Mouse (Mus musculus): ENCODE measurements around the gene Psmc2. TPM values are rescaled to one million over a fixed set of nuclear protein-coding genes. Genes with fewer than 3 reads are reported as not detected.
A peak's percentile ranks its signal among the peaks of the same experiment; 100 is the strongest.

Gene Psmc2
- polyA plus RNA-seq, 1 experiment from 2014 or later, result 178 TPM

GRCm38 (mm10) chr5:21784161-21785052 is 676 bp upstream of the Psmc2 start:
- Histone ChIP-seq H3K36me3 (peaks cover 37% of the 10 kb centered on the region), H3K27me3 (no peaks in the 10 kb centered on the region), H3K4me1 (peaks cover 32% of the 10 kb centered on the region), H3K4me3 (peak overlapping the region; percentile 85), H3K27ac (replicated peaks) (peak overlapping the region; percentile 64), H3K9me3 (no peaks in the 10 kb centered on the region), H3K9ac (replicated peaks) (peak overlapping the region; percentile 78), H3K4me2 (replicated peaks) (peak overlapping the region; percentile 95)
- WGBS, result under 1% methylated on average over 46 of the region's 51 CpGs
- ATAC-seq (replicated peaks), result peak; percentile 86

GRCm38 (mm10) chr5:21785776-21786175 is 693 bp downstream of the Psmc2 start:
- no peaks in the 10 kb centered on the region for H3K27me3 ChIP-seq
- no peak overlapping the region for H3K9ac ChIP-seq (replicated peaks)
- H3K4me3 ChIP-seq, result no peak overlapping the region
- no peaks in the 10 kb centered on the region for H3K9me3 ChIP-seq
- H3K27ac ChIP-seq (replicated peaks), result peak overlapping the region; percentile 85; the same call in 1 of the 2 replicates
- H3K36me3 ChIP-seq, result peaks cover 23% of the 10 kb centered on the region
- H3K4me1 ChIP-seq, result peaks cover 36% of the 10 kb centered on the region
- WGBS, result 73% methylated on average over 7 of the region's 7 CpGs
- H3K4me2 ChIP-seq (replicated peaks), result peak overlapping the region; percentile 48; the same call in 1 of the 2 replicates
- no peak for ATAC-seq (replicated peaks)

- Histone ChIP-seq H3K9ac (replicated peaks) (peak overlapping the region; percentile 88), H3K4me2 (replicated peaks) (peak overlapping the region; percentile 48), H3K4me3 (peak overlapping the region; percentile 78), H3K36me3 (peaks cover 16% of the 10 kb centered on the region), H3K9me3 (no peaks in the 10 kb centered on the region), H3K4me1 (peaks cover 36% of the 10 kb centered on the region), H3K27me3 (no peaks in the 10 kb centered on the region), H3K27ac (replicated peaks) (peak overlapping the region; percentile 85)
- WGBS, result 2% methylated on average over 51 of the region's 51 CpGs
- ATAC-seq (replicated peaks), result peak; percentile 87
These were observed 1.4 kb downstream of the Psmc2 start for GRCm38 (mm10) chr5:21786258-21787185.

- peaks cover 7% of the 10 kb centered on the region for H3K36me3 ChIP-seq
- peak overlapping the region; percentile 48 for H3K4me2 ChIP-seq (replicated peaks)
- H3K4me1 ChIP-seq, result peaks cover 36% of the 10 kb centered on the region
- 38% methylated on average over 11 of the region's 11 CpGs for WGBS
- peak overlapping the region; percentile 78 for H3K4me3 ChIP-seq
- H3K27ac ChIP-seq (replicated peaks), result peak overlapping the region; percentile 85
- no peaks in the 10 kb centered on the region for H3K9me3 ChIP-seq
- no peak for ATAC-seq (replicated peaks)
- H3K27me3 ChIP-seq, result no peaks in the 10 kb centered on the region
- H3K9ac ChIP-seq (replicated peaks), result peak overlapping the region; percentile 88
These were observed 2.4 kb downstream of the Psmc2 start for GRCm38 (mm10) chr5:21787186-21788105.

- ATAC-seq (replicated peaks), result no peak
- Histone ChIP-seq H3K36me3 (no peaks in the 10 kb centered on the region; the same call in 1 of the 2 replicates), H3K4me1 (peaks cover 35% of the 10 kb centered on the region), H3K27ac (replicated peaks) (no peak overlapping the region), H3K27me3 (no peaks in the 10 kb centered on the region), H3K4me3 (no peak overlapping the region), H3K9ac (replicated peaks) (no peak overlapping the region), H3K9me3 (no peaks in the 10 kb centered on the region), H3K4me2 (replicated peaks) (no peak overlapping the region)
- 69% methylated on average over 5 of the region's 5 CpGs for WGBS
These were observed 4.0 kb downstream of the Psmc2 start for GRCm38 (mm10) chr5:21789061-21789460.

GRCm38 (mm10) chr5:21792166-21792565 is 7.1 kb downstream of the Psmc2 start:
- no peak for ATAC-seq (replicated peaks)
- Histone ChIP-seq H3K27me3 (no peaks in the 10 kb centered on the region), H3K4me3 (no peak overlapping the region), H3K4me2 (replicated peaks) (no peak overlapping the region), H3K36me3 (peaks cover 18% of the 10 kb centered on the region), H3K4me1 (peaks cover 27% of the 10 kb centered on the region), H3K27ac (replicated peaks) (no peak overlapping the region), H3K9me3 (no peaks in the 10 kb centered on the region), H3K9ac (replicated peaks) (no peak overlapping the region)

- no peak overlapping the region for H3K4me2 ChIP-seq (replicated peaks)
- H3K27ac ChIP-seq (replicated peaks), result no peak overlapping the region
- 97% methylated on average over 9 of the region's 9 CpGs for whole genome bisulfite sequencing
- no peak overlapping the region for H3K4me3 ChIP-seq
- H3K9ac ChIP-seq (replicated peaks), result no peak overlapping the region
- H3K4me1 ChIP-seq, result no peaks in the 10 kb centered on the region
- ATAC-seq (replicated peaks), result no peak
- H3K27me3 ChIP-seq, result no peaks in the 10 kb centered on the region
- H3K9me3 ChIP-seq, result no peaks in the 10 kb centered on the region
- H3K36me3 ChIP-seq, result peaks cover 51% of the 10 kb centered on the region
These were observed 17.8 kb downstream of the Psmc2 start for GRCm38 (mm10) chr5:21802907-21803306.

- Histone ChIP-seq H3K27ac (replicated peaks) (no peak overlapping the region), H3K4me3 (no peak overlapping the region), H3K36me3 (peaks cover 45% of the 10 kb centered on the region), H3K4me2 (replicated peaks) (no peak overlapping the region), H3K27me3 (no peaks in the 10 kb centered on the region), H3K9ac (replicated peaks) (no peak overlapping the region), H3K9me3 (no peaks in the 10 kb centered on the region), H3K4me1 (no peaks in the 10 kb centered on the region)
- no peak for ATAC-seq (replicated peaks)
- WGBS, result 76% methylated on average over 12 of the region's 12 CpGs
These were observed 18.7 kb downstream of the Psmc2 start for GRCm38 (mm10) chr5:21803691-21804188.

- H3K4me2 ChIP-seq (replicated peaks), result no peak overlapping the region
These were observed 19.8 kb downstream of the Psmc2 start for GRCm38 (mm10) chr5:21804837-21805236.

GRCm38 (mm10) chr5:21810924-21811323 is 25.8 kb downstream of the Psmc2 start:
- no peak for ATAC-seq (replicated peaks)
- Histone ChIP-seq H3K4me2 (replicated peaks) (no peak overlapping the region), H3K27ac (replicated peaks) (no peak overlapping the region), H3K27me3 (no peaks in the 10 kb centered on the region), H3K9me3 (no peaks in the 10 kb centered on the region), H3K4me3 (no peak overlapping the region), H3K36me3 (no peaks in the 10 kb centered on the region), H3K4me1 (no peaks in the 10 kb centered on the region), H3K9ac (replicated peaks) (no peak overlapping the region)
- WGBS, result 76% methylated on average over 10 of the region's 10 CpGs

More at GRCm38 (mm10) chr5:21804837-21805236, 19.8 kb downstream of the Psmc2 start:
- H3K27me3 ChIP-seq, result no peaks in the 10 kb centered on the region
- H3K27ac ChIP-seq (replicated peaks), result no peak overlapping the region
- H3K36me3 ChIP-seq, result peaks cover 36% of the 10 kb centered on the region
- H3K4me1 ChIP-seq, result no peaks in the 10 kb centered on the region
- no peak for ATAC-seq (replicated peaks)
- H3K9ac ChIP-seq (replicated peaks), result no peak overlapping the region
- 82% methylated on average over 4 of the region's 4 CpGs for WGBS
- no peak overlapping the region for H3K4me3 ChIP-seq
- H3K9me3 ChIP-seq, result no peaks in the 10 kb centered on the region

GRCm38 (mm10) chr5:21813994-21814393 is 28.9 kb downstream of the Psmc2 start:
- 34% methylated on average over 1 of the region's 1 CpGs for WGBS
- ATAC-seq (replicated peaks), result no peak

More at GRCm38 (mm10) chr5:21813994-21814393, 28.9 kb downstream of the Psmc2 start:
- H3K9ac ChIP-seq (replicated peaks), result no peak overlapping the region
- H3K27me3 ChIP-seq, result no peaks in the 10 kb centered on the region
- no peak overlapping the region for H3K27ac ChIP-seq (replicated peaks)
- no peaks in the 10 kb centered on the region for H3K4me1 ChIP-seq
- no peak overlapping the region for H3K4me3 ChIP-seq
- no peaks in the 10 kb centered on the region for H3K36me3 ChIP-seq
- H3K9me3 ChIP-seq, result no peaks in the 10 kb centered on the region
- no peak overlapping the region for H3K4me2 ChIP-seq (replicated peaks)
